Mouse (Mus musculus): ENCODE measurements at regions not wholly inside any gene's neighbourhood (a gene's known extent, or its start where the extent isn't known, plus 50 kb on each side); places are given as distances from the start of the nearest gene placed in this dataset.
A peak's percentile ranks its signal among the peaks of the same experiment; 100 is the strongest.

DNA sequence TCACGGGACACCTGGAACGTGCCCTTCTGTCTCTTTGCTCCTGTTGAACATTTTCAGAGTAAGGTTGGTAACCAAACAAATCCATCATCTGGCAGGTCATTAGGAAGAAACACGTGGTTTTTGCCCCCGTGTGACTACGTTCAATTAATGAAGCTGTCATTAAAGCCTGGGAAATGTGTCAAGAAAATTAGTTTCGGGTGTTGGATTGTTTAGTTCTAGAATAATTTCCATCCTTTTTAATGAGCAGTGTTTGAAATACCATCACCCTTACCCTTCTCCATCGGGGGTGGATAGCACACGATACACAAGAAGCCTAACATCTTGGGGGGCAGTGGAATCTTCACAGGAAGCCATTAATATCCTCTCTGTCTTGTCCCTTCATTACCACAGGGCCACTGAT, 107.7 kb downstream of the Far1 start:
- intact Hi-C loops (cut with DNase I), result no loop called here
- DNase-seq (ENCODE audit: low spot score in 2 of 2), result no peak

- DNase-seq (ENCODE audit: low spot score in 2 of 2), result no peak
- intact Hi-C loops (cut with DNase I), result no loop called here
Observed at GRCm38 (mm10) chr7:113621898-113622510, 108.4 kb downstream of the Far1 start.

DNA sequence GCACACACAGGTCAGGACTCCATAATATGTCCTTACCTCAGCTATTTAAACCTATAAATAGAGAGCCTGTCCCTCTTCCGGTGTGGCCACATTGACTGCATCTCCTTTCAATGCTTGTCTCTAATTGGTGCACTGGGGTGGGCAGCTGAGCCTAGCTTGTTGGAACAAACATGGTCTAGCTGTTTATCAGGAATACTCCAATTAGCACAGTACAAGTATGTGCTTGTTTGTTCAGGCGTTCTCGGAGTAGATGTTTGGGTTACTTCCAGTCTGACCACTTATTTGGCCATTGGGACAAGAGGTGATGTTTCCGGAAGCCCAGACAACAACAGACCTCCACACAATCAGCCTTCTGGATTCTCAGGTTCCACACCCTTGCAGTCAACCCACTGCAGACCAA, 109.7 kb downstream of the Far1 start:
- intact Hi-C loops (cut with DNase I), result no loop called here
- no peak for DNase-seq (ENCODE audit: low spot score in 2 of 2)

DNA sequence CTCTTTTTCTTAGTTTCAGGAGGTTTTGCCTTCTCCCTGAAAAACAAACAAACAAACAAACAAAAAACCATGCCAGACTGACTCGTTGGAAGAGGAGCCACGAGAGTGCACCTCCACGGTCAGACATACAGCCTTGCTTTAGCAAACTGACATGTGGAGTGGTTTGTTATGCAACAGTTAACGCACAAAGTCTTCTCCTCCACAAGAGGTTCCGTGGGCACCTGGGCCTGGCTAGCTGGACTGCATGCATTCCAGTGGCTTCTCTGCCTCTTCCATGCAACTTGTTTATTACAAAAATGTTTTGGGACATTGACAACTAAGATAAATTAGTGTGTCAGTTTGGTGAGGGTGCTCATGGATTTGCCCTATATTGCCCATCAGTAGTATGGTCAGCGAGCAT, 110.3 kb downstream of the Far1 start:
- no peak for DNase-seq (ENCODE audit: low spot score in 2 of 2)
- intact Hi-C loops (cut with DNase I), result no loop called here

GRCm38 (mm10) chr7:113626734-113627133, 113.1 kb downstream of the Far1 start:
- intact Hi-C loops (cut with DNase I), result no loop called here
- DNase-seq (ENCODE audit: low spot score in 2 of 2), result no peak

GRCm38 (mm10) chr7:113637011-113637600, 123.5 kb downstream of the Far1 start:
- intact Hi-C loops (cut with DNase I), result no loop called here

DNA sequence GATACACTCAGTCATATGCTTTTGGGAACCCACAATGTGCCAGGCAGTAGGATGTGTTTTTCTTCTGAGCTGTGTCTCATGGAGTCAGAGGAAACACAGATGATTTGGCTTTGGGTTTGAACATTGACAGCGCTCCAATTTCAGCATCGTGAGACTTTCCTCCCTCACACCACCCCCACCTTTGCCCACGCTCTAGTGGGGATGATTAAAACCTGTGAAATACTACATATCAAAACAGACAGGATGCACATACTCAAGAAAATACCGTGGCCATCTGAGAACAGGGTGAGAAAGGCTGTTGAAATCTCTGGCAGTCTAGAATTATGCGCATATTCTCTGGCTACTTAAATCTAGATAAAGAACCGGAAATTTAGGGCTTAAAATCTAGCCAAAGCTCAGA, 124.5 kb downstream of the Far1 start:
- intact Hi-C loops (cut with DNase I), result no loop called here
- peak; percentile 74 to 77 for DNase-seq (ENCODE audit: low spot score in 2 of 2)

More at GRCm38 (mm10) chr7:113637011-113637600, 123.5 kb downstream of the Far1 start:
- DNase-seq (ENCODE audit: low spot score in 2 of 2), result no peak

DNA sequence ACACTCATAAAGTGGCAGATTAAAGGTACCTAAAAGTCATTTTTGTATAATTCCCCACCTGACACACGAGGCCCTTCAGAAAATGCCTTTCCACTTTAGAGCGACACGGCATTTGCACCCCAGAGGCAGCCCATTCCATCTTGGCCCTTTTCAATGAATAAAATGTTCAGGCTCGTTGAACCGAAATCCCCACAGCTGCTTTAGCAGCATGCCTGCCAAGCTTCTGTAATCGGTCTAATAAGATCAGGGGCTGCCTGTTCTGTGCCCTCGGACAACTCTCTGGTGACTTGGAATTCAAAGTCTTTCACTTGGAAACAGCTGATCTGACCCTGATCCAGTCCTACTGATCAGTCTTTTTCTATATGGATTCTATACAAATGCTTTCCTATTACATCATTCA, 123.3 kb upstream of the Spon1 start:
- DNase-seq (ENCODE audit: low spot score in 2 of 2), result no peak
- intact Hi-C loops (cut with DNase I), result no loop called here

- intact Hi-C loops (cut with DNase I), result no loop called here
- no peak for DNase-seq (ENCODE audit: low spot score in 2 of 2)
Observed at GRCm38 (mm10) chr7:113650631-113651030, 115.2 kb upstream of the Spon1 start.

- no peak for DNase-seq (ENCODE audit: low spot score in 2 of 2)
- intact Hi-C loops (cut with DNase I), result no loop called here
Observed at GRCm38 (mm10) chr7:113651696-113652095, 114.1 kb upstream of the Spon1 start.

GRCm38 (mm10) chr7:113653130-113653529, 112.7 kb upstream of the Spon1 start:
- DNase-seq (ENCODE audit: low spot score in 2 of 2), result peak in 1 of 2 experiments; percentile 18
- intact Hi-C loops (cut with DNase I), result no loop called here

DNA sequence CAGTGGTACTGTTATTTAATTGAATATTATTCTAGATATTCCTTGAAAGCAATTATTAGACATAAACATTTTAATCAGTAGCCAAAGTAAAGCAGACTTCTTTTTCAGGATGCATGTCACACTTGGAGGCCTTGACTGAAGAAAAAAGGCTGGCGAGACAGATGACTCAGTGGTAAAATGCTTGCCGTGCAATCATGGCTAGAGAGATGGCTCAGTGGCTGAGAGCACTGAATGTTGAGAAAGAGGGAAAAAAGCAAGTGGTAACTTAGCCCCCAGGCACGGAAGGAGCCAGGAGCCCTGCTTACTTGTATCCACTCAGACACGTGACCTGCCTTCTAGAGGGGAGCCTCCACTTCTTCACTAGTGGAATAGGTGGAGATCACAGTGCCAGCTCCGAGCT, 110.5 kb upstream of the Spon1 start:
- DNase-seq (ENCODE audit: low spot score in 2 of 2), result no peak
- intact Hi-C loops (cut with DNase I), result no loop called here

- intact Hi-C loops (cut with DNase I), result no loop called here
- no peak for DNase-seq (ENCODE audit: low spot score in 2 of 2)
Observed at GRCm38 (mm10) chr7:113672779-113673595, 92.8 kb upstream of the Spon1 start.

- peak; percentile 32 to 34 for DNase-seq (ENCODE audit: low spot score in 2 of 2)
- intact Hi-C loops (cut with DNase I), result no loop called here
Observed at GRCm38 (mm10) chr7:113673596-113673956, 92.2 kb upstream of the Spon1 start.

- intact Hi-C loops (cut with DNase I), result no loop called here
- no peak for DNase-seq (ENCODE audit: low spot score in 2 of 2)
Observed at GRCm38 (mm10) chr7:113682271-113682670, 83.5 kb upstream of the Spon1 start.

GRCm38 (mm10) chr7:113685349-113685748, 80.4 kb upstream of the Spon1 start:
- DNase-seq (ENCODE audit: low spot score in 2 of 2), result no peak
- intact Hi-C loops (cut with DNase I), result no loop called here

GRCm38 (mm10) chr7:113686527-113686926, 79.3 kb upstream of the Spon1 start:
- no peak for DNase-seq (ENCODE audit: low spot score in 2 of 2)

DNA sequence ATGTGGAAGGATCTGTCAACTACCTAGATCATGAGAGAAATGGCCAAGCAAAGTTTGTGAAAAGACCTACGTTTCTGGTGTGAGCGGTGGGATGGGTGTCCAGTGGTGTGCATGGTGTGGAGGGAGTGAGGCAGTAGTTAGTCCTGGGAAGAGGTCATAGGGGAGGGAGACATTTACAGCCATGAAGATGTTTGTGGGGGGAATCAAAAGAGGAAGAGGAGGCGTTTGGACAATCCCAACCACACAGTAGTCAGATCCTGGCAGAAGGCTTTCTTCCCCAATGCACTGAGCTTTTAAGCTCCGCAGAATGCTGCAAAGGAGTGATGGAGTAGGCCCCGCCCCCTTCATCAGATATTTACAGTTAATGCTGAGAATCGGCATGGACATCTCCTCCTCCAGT, 78.2 kb upstream of the Spon1 start:
- intact Hi-C loops (cut with DNase I), result no loop called here
- no peak for DNase-seq (ENCODE audit: low spot score in 2 of 2)

More at GRCm38 (mm10) chr7:113686527-113686926, 79.3 kb upstream of the Spon1 start:
- intact Hi-C loops (cut with DNase I), result no loop called here

DNA sequence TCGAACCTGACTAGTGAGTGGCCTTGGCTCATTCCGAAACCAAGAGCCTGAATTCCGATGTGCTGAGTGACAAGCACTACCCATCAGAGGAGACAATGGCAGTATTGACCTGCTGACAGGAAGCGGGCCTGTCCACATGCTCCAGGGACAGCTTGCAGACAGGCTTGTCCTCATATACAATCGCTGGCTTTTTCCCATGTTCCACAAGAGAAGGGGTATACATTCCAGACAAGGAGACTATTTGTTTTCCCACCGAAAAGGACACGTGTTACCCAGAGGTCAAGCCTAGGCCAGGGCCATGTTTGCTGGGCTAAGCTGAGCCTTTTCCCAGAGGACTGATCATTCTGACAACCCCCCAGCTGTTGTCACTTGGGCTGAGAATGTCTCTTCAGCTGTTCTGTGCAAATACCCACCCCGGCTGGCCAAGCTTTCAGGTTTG, 77.5 kb upstream of the Spon1 start:
- intact Hi-C loops (cut with DNase I), result no loop called here
- no peak for DNase-seq (ENCODE audit: low spot score in 2 of 2)

- DNase-seq (ENCODE audit: low spot score in 2 of 2), result no peak
Observed at GRCm38 (mm10) chr7:113688717-113689116, 77.1 kb upstream of the Spon1 start.

GRCm38 (mm10) chr7:113689131-113689530, 76.7 kb upstream of the Spon1 start:
- intact Hi-C loops (cut with DNase I), result no loop called here
- DNase-seq (ENCODE audit: low spot score in 2 of 2), result no peak

More at GRCm38 (mm10) chr7:113688717-113689116, 77.1 kb upstream of the Spon1 start:
- intact Hi-C loops (cut with DNase I), result no loop called here
